Mouse (Mus musculus) embryo, embryonic 11.5 days (tissue): ENCODE measurements around the gene Sorl1.
"Not testable (repeated sequence)": the region's sequence is repeated elsewhere in the genome, so short reads cannot be mapped to it uniquely, and the experiment has no call there.

Source experiments
- DNase-seq: peaks from one replicate; pipeline ENCODE4 v3.0.0-alpha.2; 2012; ENCODE audit warnings: low read depth, low spot score

The Sorl1 gene

DNA sequence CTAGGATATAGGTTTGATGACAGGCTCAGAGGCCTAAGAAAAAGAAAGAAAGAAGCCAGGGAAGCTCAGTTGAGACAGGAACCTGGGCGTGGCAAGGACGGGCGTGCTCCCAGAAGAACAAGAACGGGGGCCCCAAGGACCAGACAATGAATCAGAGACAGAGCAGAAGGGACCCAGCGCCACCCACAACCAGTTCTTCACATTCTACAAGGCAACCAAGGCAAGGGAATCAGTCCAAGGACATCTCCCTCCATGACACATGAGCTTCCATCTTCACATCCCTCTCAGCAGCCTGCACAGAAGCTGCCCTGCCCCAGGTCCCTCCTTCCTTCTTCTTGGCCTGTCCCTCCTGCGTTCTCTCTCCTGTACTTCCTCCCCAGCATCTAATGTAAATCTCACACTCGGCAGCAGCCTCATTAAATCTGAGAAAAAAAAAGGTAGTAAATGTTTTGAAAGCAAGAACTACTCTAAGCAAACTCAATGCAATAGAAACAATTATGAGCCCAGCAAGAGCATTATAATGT, 30.0 kb downstream of the Sorl1 start:
- DNase-seq = no peak

- no peak for DNase-seq
Observed at GRCm38 (mm10) chr9:42092749-42093148, 31.3 kb downstream of the Sorl1 start.

DNA sequence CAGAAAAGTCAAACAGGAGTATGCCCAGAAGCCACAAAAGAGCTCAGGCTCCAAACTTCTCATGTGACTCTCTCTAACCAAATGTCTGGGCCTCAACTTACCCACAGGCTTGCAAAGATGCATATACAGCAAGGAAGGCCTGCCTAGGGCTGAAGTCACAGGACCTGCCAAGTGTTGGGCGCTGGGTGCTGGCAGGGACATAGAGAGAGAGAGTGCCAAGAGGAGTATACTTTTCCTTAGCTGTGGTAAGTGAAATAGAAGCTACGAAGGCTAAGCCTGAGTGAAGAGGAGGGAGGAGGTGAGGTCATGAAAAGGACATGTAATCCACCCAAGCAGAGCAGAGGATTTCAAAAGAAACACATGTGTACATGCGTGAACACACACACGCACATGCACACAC, 32.5 kb downstream of the Sorl1 start:
- no peak for DNase-seq

DNA sequence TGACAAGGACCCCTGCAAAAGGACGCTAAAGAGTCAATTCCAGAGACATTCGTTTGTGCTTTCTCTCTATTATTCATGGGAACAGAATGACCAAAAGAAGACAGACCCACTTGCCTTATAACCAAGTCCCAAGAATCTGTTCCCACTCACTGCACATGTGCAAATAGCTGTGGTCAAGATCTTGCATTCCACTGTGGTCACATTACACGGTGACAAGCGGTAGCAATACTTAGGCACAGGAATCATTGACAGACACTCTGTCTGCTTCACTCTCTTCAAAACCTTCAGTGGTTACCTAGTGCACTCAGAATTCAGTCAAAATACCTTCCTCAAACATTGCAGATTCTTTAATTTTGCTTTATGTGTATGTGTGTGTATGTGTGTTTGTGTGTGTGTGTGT, 36.2 kb downstream of the Sorl1 start:
- no peak for DNase-seq

DNA sequence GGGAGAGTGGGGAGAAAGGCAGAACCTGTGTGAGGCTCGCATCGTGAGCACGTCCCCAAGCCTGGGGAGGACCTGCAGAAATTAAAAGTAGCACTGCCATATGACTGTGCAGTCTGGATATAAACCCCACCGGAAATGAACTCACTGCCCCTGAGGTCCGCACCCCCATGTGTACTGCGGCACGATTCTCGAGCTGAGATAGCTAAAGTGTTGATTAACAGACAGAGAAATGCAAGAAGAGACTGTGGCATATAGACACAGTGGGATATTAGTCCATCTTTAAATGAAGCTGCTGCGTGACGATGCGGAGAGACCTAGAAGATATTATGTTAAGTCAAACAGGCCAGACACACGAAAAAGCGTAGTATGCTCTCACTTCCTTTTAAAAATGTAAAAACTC, 38.1 kb downstream of the Sorl1 start:
- no peak for DNase-seq

DNA sequence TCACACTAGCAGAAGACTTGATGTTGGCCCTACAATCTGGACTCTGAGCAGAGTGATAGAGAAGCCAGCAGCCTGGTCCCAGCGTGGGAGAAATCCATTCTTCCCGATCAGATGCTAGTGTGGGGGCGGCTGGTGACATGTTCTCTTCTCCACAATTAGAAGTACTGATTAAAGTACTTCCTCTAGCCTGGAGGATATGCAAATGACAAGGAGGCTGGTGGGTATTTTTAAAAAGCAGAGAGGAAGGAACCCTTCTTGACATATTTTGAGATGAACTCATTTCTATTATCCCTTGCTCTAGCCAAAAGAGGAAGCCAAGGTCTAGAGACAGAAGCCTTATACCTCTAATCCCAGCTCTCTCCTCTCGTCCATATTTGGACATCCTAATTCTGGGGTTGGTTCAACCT, 40.4 kb downstream of the Sorl1 start:
- DNase-seq = no peak

DNA sequence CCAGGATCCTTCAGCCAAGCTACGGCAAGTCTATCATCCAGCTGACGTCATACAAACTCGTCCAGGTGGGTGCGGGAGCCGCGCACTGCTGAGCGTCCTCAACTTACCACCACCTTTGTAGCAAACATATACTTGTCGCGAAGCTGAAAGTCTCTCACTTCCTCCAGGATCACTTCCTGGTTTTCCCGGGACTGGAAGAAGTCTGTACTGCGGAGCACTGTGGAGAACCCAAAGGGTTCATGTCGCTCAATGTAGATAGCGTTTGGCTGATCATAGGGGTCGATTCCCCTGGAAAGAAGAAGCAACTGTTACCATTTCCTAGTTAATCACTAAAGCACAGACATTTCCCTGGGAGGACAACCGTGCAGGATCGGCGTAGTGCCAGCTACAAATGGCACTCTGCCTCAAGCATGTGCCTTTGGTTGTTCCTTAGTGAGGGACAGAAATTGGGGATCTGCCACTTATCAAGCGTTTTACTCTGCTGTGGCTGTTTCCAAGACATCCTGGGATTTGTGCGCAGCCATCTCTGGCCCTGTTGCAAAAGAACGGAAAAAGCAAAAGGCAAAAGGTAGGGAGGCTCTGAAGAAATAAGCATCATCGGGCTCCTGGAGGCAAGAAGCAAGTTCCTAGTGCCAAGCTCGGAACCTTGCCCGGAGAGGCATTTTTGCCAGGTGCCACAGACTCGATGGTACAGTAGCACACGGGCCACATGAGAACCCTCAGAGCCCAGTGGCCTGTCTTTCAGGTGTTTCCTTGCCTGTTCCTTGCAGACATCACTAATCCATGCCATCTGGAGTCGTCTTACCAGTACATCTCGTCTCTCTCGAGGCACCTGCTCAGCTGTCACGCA, 42.2 kb downstream of the Sorl1 start:
- no peak for DNase-seq

GRCm38 (mm10) chr9:42080671-42081070, 43.4 kb downstream of the Sorl1 start:
- no peak for DNase-seq

- DNase-seq = no peak
Observed at GRCm38 (mm10) chr9:42077112-42077845, 46.8 kb downstream of the Sorl1 start.

DNA sequence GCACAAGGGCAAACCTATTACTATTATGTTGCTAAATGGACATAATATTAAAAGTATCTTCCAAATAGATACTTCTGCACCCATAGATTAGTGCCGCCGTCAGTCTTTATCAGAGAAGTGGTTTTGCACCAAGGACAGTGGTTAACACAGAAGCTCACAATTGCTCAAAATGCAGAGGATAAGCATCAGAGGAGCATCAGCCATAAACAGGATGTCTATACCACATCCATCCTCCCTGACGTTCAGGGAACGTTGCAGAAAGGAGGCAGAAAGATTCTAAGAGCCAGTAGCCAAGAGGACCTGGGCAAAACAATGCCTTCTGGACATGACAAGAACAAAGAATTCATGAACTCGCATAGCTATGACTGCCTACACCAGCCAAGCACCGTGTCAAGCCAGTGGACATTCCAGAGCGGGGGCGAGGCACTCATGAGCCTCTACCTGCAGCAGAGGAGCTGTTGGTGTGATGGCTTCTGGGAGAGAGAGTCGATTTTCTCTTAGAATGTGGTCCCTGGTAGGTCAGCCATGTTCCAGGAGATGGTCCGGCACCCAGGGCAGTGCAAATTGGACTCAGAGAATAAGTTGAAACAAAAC, 47.7 kb downstream of the Sorl1 start:
- no peak for DNase-seq

- DNase-seq = no peak
Observed at GRCm38 (mm10) chr9:42075241-42075640, 48.9 kb downstream of the Sorl1 start.

GRCm38 (mm10) chr9:42072010-42072409, 52.1 kb downstream of the Sorl1 start:
- DNase-seq = no peak

DNA sequence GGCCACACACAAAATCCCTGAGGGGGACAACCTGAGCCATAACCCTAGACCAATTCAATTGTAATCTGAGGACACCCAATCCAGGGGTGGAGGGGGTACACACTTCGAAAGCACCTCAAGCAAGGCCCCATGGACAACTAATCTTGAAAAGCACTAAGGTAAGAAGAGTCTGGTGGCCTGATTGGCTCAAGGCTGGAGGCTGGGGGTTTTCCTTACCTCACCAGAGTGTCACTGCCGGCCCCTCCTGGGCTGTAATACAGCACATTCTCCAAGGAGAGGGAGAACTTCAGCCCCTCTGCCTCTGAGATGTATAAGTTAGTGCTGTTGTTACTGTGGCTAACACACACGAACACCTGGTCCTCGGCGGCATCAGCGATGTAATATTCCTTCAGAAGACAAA, 53.2 kb downstream of the Sorl1 start:
- DNase-seq = no peak

DNA sequence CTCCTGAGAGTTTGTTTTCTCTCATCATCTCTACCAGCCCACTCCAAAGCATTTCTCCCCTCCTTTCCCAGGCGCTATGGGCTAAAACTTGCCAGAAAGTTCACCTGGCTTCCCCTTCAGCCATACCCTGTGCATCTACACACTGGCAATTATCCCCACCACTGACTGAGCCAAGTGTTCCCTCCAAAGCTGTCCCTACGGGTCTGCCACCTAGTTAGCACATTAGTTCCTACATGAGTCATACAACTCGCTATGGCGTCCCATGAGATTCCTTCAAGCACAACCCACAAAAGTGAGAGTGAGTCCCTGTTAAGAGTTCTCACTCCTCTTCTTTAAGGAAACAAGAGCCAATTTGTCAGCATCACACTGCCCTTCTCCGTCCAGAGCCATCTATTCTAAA, 54.6 kb downstream of the Sorl1 start:
- no peak for DNase-seq

- no peak for DNase-seq
Observed at GRCm38 (mm10) chr9:42067950-42068349, 56.1 kb downstream of the Sorl1 start.

GRCm38 (mm10) chr9:42065756-42066155, 58.3 kb downstream of the Sorl1 start:
- DNase-seq = no peak

DNA sequence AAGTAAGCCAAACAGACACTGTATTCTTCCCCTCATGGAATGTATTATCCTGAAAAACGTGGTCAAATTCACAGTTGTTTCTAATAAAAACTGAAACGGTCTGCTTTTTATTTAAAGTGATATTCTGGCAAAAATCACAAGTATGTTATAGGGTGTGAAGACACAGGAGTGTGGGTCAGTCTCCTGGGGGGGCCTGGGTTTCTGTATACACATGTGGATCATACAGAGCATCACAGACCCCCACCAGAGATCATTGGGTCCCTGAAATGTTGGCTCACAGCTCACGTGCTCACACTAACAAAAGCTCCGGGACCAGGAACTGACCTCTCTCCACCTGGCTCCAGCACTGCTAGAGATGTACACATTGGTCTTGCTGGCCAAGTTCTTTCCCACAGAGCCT, 60.7 kb downstream of the Sorl1 start:
- DNase-seq = no peak

DNA sequence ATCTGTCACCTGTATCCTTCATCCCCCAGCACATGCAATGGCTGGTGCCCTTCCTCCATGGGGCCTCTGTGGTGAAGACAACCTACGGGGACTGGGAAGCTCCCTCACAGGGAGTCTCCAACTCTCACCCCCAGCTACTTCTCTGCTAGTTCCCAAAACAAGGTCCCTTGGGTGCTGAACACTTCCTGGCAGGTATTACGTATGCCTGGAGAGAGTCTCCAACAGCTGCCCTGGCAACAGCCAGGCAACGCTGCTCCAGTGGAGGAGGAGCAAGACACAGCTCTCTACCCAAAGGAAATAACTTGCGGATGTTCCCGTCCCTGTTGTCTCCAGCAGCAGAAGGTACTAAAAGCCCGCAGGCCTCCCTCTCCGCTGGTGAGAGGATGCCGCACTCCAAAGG, 61.8 kb downstream of the Sorl1 start:
- no peak for DNase-seq

- DNase-seq = not testable (repeated sequence)
Observed at GRCm38 (mm10) chr9:42059006-42059405, 65.1 kb downstream of the Sorl1 start.

GRCm38 (mm10) chr9:42056591-42056990, 67.5 kb downstream of the Sorl1 start:
- DNase-seq = no peak

GRCm38 (mm10) chr9:42055378-42055777, 68.7 kb downstream of the Sorl1 start:
- DNase-seq = no peak
